ENCODE assay signal across 8 mouse cellular contexts in genomic region chr16:5050251-5051110, GRCm38 (mm10). TPM values are rescaled to one million over a fixed set of nuclear protein-coding genes. Genes with fewer than 3 reads are reported as not detected.
DNase-seq lines count a peak whose midpoint lies in the region; ATAC-seq and TF ChIP-seq lines count a peak whose summit lies in the region.

No protein-coding gene starts in this region.

- H3K4me2 ChIP-seq in forebrain, postnatal 0 days (ENCODE audit: low read depth): peak overlapping the region; percentile 86

- WGBS in forebrain, postnatal 0 days: 2% methylated on average over 78 of the region's 78 CpGs
- WGBS in hindbrain, embryonic 10.5 days: under 1% methylated on average over 78 of the region's 78 CpGs

- H3K4me1 ChIP-seq in forebrain, postnatal 0 days (ENCODE audit: insufficient read depth): peaks cover 6% of the 10 kb centered on the region
- H3K4me1 ChIP-seq in hindbrain, embryonic 10.5 days (replicated peaks): peaks cover 31% of the 10 kb centered on the region

- H3K27me3 ChIP-seq in forebrain, postnatal 0 days (ENCODE audit: insufficient read depth, low read length): no peaks in the 10 kb centered on the region
- H3K27me3 ChIP-seq in hindbrain, embryonic 10.5 days (ENCODE audit: insufficient read depth, poor library complexity, severe bottlenecking): no peaks in the 10 kb centered on the region

- peak overlapping the region; percentile 87 for H3K9ac ChIP-seq in forebrain, postnatal 0 days

- H3K4me3 ChIP-seq in forebrain, postnatal 0 days (ENCODE audit: low read depth, low read length): peak overlapping the region; percentile 95
- H3K4me3 ChIP-seq in hindbrain, embryonic 10.5 days: peak overlapping the region; percentile 95

- peak; percentile 28 for TF ChIP-seq CTCF in forebrain, postnatal 0 days (IDR thresholded peaks at IDR 0.05; ENCODE audit: low read depth)

- DNase-seq in MN1 (ENCODE audit: low spot score): peak; percentile 79
- peak; percentile 83 for DNase-seq in cerebellum, adult 11-12 months
- DNase-seq in forebrain, postnatal 0 days: peak; percentile 79
- DNase-seq in hindbrain, embryonic 10.5 days (ENCODE audit: low spot score): no peak
- DNase-seq in left cerebral cortex, adult 18-20 months (ENCODE audit: low spot score in 2 of 2): peak; percentile 62 to 77
- DNase-seq in lung, postnatal 4 days: peak; percentile 87 to 91
- peak; percentile 83 for DNase-seq in retina, postnatal 1 day
- DNase-seq in thymus, postnatal 4 days: peak; percentile 91

- peaks cover 23% of the 10 kb centered on the region for H3K36me3 ChIP-seq in forebrain, postnatal 0 days (ENCODE audit: insufficient read depth)
- peaks cover 54% of the 10 kb centered on the region for H3K36me3 ChIP-seq in hindbrain, embryonic 10.5 days

- H3K27ac ChIP-seq in forebrain, postnatal 0 days (ENCODE audit: low read depth, low read length): peak overlapping the region; percentile 97
- H3K27ac ChIP-seq in hindbrain, embryonic 10.5 days: peak overlapping the region; percentile 92

- H3K9me3 ChIP-seq in forebrain, postnatal 0 days (ENCODE audit: low read length): no peaks in the 10 kb centered on the region
- no peaks in the 10 kb centered on the region for H3K9me3 ChIP-seq in hindbrain, embryonic 10.5 days

- ATAC-seq in forebrain, postnatal 0 days: peak; percentile 57

RNA-seq across cellular contexts. Expression of gene Ubn1, which starts 0.6 kb away (rescaled TPM):
- 24.2 and 34.9 TPM in 2 replicates for total RNA-seq in forebrain, postnatal 0 days (2014; rRNA removed)
- 4.7 and 7.0 TPM in 2 replicates for polyA plus RNA-seq in forebrain, postnatal 0 days (2015; fragmentation: Nextera tagmentation; extraction: Ambion mirVana)
- 17.8 TPM in 2 replicates for polyA plus RNA-seq in hindbrain, embryonic 10.5 days (2016; fragmentation: Nextera tagmentation; extraction: Ambion mirVana)
- total RNA-seq in left cerebral cortex, adult 18-20 months (2021): 10 to 100 TPM; 42.1 to 43.9 TPM

RNA-seq across cellular contexts. Expression of gene Glyr1, which starts 0.8 kb away (rescaled TPM):
- 180 and 186 TPM in 2 replicates for total RNA-seq in forebrain, postnatal 0 days (2014; rRNA removed)
- polyA plus RNA-seq in forebrain, postnatal 0 days (2015; fragmentation: Nextera tagmentation; extraction: Ambion mirVana): 138 and 157 TPM in 2 replicates
- polyA plus RNA-seq in hindbrain, embryonic 10.5 days (2016; fragmentation: Nextera tagmentation; extraction: Ambion mirVana): 211 and 219 TPM in 2 replicates
- 100 to 1,000 TPM; 139 to 149 TPM for total RNA-seq in left cerebral cortex, adult 18-20 months (2021)

RNA-seq across cellular contexts. Expression of gene Rogdi, which starts 37.1 kb away (rescaled TPM):
- total RNA-seq in forebrain, postnatal 0 days (2014; rRNA removed): 55.3 and 75.3 TPM in 2 replicates
- 107 and 130 TPM in 2 replicates for polyA plus RNA-seq in forebrain, postnatal 0 days (2015; fragmentation: Nextera tagmentation; extraction: Ambion mirVana)
- 63.7 and 108 TPM in 2 replicates for polyA plus RNA-seq in hindbrain, embryonic 10.5 days (2016; fragmentation: Nextera tagmentation; extraction: Ambion mirVana)
- 100 to 1,000 TPM; 198 to 216 TPM for total RNA-seq in left cerebral cortex, adult 18-20 months (2021)

RNA-seq across cellular contexts. Expression of gene Smim22, which starts 43.4 kb away (rescaled TPM):
- not detected in 2 replicates for total RNA-seq in forebrain, postnatal 0 days (2014; rRNA removed)
- 0.87 and 1.8 TPM in 2 replicates for polyA plus RNA-seq in forebrain, postnatal 0 days (2015; fragmentation: Nextera tagmentation; extraction: Ambion mirVana)
- polyA plus RNA-seq in hindbrain, embryonic 10.5 days (2016; fragmentation: Nextera tagmentation; extraction: Ambion mirVana): 4.6 and 5.4 TPM in 2 replicates
- not detected for total RNA-seq in left cerebral cortex, adult 18-20 months (2021)

RNA-seq across cellular contexts. Expression of gene Sept12, which starts 52.8 kb away (rescaled TPM):
- total RNA-seq in forebrain, postnatal 0 days (2014; rRNA removed): not detected in 2 replicates
- not detected in 2 replicates for polyA plus RNA-seq in forebrain, postnatal 0 days (2015; fragmentation: Nextera tagmentation; extraction: Ambion mirVana)
- 0.05 TPM in 1 of 2 replicates, not detected in the other for polyA plus RNA-seq in hindbrain, embryonic 10.5 days (2016; fragmentation: Nextera tagmentation; extraction: Ambion mirVana)
- total RNA-seq in left cerebral cortex, adult 18-20 months (2021): not detected
